Mouse (Mus musculus) spleen, embryonic (tissue): Measurements from ENCODE around the gene Smug1.

Source experiments
- CTCF ChIA-PET: fragments of 350-600 bp; sonication (Branson Sonifier 250); formaldehyde crosslinking; loops from one replicate; lab custom pipeline; 2022; lab: Charles Lee

The Smug1 gene

GRCm38 (mm10) chr15:103147422-103147690, 19.5 kb downstream of the Smug1 start:
- CTCF ChIA-PET, result no interaction called here

- CTCF ChIA-PET, result no interaction called here
Observed at GRCm38 (mm10) chr15:103146627-103147421, 20.1 kb downstream of the Smug1 start.

- CTCF ChIA-PET, result no interaction called here
Observed at GRCm38 (mm10) chr15:103145635-103146299, 21.1 kb downstream of the Smug1 start.

DNA sequence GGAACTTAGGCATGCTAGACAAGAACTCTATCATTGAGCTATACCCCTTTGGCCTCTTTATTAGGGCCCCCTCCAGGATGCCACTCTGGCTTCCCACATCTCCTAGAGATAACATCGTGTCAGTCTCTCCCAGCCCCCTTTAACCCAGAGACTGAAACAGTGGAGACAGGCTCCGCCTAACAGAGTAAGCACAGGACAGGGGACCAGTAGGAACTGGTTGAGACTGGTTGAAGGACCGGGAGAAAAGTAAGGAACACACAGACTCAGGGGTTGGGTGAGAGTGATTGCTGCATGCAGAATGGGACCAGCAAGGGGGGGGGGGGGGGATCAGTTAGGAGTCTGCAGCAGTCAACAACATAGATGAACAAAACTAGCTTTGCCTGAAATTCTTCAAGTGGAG, 22.7 kb downstream of the Smug1 start:
- CTCF ChIA-PET, result no interaction called here

GRCm38 (mm10) chr15:103135431-103135947, 31.4 kb downstream of the Smug1 start:
- CTCF ChIA-PET, result no interaction called here

DNA sequence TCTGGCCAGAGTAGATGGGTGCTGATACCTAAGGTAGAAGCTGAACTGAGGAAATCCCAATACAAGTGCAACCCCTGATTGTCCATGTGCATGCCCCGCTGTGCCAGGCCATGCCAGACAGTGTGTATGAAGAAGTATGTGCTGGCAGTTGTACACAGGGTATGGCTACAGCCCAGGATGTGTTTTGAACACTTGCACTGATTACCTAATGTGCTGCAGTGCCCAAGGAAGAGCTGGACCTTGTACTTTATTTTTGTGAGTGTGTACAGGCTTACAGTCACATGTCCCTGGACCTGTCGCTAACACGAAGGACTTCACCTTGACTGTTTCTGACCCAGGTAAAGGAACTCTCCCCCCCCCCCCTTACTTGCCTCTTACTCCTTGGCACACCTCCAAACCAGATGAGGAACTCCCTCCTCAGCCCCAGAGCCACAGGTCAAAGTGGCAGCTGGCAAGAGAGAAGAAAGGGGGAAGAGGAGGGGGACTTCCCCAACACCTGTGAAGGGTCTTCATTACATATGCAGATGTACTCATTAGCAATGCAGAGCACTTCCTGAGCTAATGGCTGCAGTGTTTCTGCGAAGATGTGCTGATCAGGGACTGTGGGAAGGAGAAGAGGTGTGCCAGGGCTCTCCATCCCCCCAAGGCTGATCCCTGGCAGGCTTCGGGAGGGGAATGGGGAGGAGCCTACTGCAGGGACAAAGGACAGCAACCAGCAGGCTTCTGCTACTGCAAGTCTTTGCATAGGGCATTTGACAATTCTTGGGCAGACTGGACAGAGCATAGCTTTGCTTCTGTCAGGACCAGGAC, 32.4 kb downstream of the Smug1 start:
- CTCF ChIA-PET, result interaction anchor here (0.9 kb wide), 1 partner anchor 144 kb away, joined by 3 read pairs; the partner anchor contains the start of gene Hoxc8

DNA sequence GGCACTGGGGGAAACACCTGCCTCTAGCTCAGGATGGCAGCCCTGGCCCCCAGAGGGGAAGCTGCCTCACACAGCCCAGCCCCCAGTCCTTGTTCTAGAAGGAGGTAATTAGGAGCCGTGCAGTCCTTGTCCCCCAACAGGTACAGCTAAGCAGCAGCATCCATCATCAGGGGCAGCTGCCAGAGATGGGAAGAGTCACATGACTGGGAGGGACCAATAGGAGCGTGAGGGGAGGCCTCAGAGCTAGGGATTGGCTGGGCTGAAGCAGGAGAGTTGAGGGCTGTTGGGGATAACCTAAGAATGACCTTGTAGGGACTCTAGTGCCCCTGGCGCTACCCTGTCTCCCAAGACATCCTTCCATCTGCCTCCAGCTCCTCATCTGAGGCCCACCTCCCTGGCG, 33.1 kb downstream of the Smug1 start:
- CTCF ChIA-PET, result interaction anchor here (0.7 to 0.9 kb wide), 3 partner anchors 32 to 223 kb away, joined by 3 to 6 read pairs (median 4); partner anchors contain the start of gene Hoxc8

DNA sequence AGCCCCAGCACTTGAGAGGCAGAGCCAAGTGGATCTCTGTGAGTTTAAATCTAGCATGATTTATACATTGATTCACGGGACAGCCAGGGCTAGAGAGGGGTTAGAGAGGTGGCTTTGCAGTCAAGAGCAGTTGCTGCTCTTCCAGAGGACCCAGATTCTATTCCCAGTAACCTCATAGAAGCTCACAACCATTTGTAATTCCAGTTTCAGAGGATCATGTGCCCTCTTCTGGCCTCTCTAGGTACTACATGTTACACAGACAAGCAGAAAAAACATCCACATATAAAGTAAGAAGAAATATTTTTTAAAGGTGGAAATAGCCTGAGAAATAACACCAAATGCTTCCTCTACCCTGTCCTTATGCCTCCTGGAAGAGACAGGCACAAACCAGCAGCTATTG, 36.2 kb downstream of the Smug1 start:
- CTCF ChIA-PET, result interaction anchor here (1.1 kb wide), 1 partner anchor 34 kb away, joined by 3 read pairs; no protein-coding TSS in a partner anchor

DNA sequence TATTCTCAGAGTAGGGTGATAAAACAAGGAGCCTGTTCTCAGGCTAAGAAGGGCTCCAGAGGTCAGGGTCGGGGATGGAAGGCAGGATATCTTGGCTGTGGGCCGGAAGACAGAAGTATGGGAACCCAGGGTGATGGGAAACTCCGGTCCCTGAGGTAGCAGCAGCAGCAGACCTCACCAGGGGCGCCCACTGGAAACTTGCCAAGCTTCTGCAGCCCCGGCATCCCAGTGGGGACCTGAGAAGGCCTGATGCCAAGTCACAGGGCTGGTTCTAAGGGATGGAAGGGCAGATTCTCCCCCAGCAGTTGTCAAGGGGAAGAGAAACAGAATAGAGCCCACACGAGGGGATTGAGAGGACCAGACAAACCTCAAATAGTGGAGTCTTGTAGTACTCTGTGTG, 37.6 kb downstream of the Smug1 start:
- CTCF ChIA-PET, result no interaction called here

- CTCF ChIA-PET, result interaction anchor here (0.6 kb wide), 1 partner anchor 1893 kb away, joined by 4 read pairs; no protein-coding TSS in a partner anchor
Observed at GRCm38 (mm10) chr15:103128056-103128833, 38.6 kb downstream of the Smug1 start.

DNA sequence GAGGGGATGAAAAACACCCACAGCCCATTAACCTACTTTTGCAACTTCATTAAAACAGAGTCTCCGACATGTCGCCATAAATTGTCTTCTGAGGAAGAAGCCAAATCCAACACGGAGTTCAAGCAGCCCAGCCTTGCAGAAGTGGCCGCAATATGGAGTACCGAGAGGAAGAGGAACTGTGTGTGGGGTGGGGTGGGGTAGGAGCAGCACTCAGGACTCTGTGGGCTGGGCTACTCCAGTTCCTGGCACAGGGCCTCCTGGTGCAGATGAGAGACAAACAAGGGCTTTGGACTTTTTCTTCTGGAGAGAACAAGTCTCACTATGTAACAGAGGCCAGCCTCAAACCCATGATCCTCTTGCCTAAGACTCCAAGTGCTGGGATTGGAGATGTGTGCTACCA, 40.9 kb downstream of the Smug1 start:
- CTCF ChIA-PET, result interaction anchor here (0.6 kb wide), 1 partner anchor 176 kb away, joined by 8 read pairs; no protein-coding TSS in a partner anchor

GRCm38 (mm10) chr15:103124254-103124653, 42.6 kb downstream of the Smug1 start:
- CTCF ChIA-PET, result no interaction called here

DNA sequence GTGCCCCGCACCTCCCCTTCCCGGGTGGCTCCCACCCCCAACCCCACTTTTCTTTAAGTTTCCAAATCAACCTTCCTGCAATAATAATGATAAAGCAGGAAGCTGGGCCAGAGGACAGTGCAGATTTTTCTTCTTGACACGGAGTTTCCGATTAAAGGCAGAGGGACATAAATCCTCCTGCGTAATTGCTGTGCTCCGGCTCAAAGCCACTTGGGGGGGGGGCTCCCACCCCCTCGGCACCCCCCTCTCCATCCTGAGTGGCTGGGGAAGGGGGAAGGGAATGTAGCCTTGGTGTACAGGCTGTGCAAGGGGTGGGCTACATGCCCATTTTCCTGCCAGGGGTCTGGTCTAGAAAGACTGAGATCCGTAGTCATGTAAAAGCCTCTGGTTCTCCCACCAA, 43.5 kb downstream of the Smug1 start:
- CTCF ChIA-PET, result no interaction called here

DNA sequence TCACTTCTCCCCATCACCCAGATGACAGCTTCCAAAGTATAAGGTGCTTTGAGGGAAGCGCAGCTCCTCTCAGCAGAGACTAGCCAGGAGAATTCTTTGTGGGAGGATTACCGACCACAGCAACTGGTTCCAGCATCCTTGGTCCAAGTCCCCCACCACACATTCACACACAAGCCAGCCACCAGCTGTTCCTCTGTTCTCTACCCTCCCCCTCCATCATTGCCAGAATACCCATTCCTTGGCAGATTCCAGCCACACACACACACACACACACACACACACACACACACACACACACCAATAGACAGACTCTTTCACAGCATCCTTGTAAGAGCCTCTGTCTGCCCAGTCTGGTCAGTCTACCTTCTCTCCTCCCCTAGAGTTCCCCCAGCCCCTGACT, 44.5 kb downstream of the Smug1 start:
- CTCF ChIA-PET, result no interaction called here

GRCm38 (mm10) chr15:103121416-103121815, 45.5 kb downstream of the Smug1 start:
- CTCF ChIA-PET, result no interaction called here

GRCm38 (mm10) chr15:103120594-103120993, 46.3 kb downstream of the Smug1 start:
- CTCF ChIA-PET, result no interaction called here

GRCm38 (mm10) chr15:103115726-103116125, 51.2 kb downstream of the Smug1 start:
- CTCF ChIA-PET, result interaction anchor here (0.6 kb wide), 1 partner anchor 116 kb away, joined by 10 read pairs; no protein-coding TSS in a partner anchor

DNA sequence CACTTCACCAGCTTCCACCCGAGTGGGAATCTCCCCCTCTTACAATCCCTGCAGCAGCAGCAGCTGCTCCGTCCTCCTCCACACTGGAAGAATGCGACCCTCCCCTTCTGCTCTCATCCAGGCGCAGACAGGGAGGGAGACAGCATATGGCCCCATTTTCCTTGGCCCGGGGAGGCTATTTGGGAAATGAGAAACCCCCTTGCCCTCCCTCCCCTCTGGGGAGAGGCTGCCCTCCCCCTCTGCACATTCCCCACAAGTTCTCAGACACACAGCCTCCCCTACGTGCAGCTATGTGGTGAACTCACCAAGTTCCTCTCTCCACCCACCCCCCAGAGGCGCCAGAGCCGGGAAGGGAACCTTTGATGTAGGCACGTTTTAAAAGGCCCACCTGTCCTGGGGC, 51.6 kb downstream of the Smug1 start:
- CTCF ChIA-PET, result interaction anchor here (0.6 kb wide), 1 partner anchor 115 kb away, joined by 10 read pairs; no protein-coding TSS in a partner anchor

DNA sequence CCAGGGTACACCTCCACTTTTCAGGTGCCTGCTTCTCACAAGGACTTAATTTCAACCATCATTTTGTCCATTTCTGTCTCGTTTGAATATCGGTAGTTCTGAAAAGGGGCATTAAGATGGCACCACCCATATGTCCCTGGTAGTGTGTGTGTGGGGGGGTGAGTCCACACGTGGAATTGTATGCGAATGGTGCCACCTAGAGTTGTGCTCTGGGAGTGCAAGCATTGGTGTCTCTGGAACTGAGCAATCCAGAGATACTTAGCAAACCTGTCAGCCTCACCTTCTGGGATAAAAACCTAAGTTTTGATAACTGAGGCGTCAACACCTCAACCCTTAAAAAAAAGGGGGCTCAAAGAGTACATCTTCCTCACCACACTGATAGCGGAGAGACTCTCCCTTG, 53.8 kb downstream of the Smug1 start:
- CTCF ChIA-PET, result no interaction called here

- CTCF ChIA-PET, result no interaction called here
Observed at GRCm38 (mm10) chr15:103112309-103112708, 54.6 kb downstream of the Smug1 start.

DNA sequence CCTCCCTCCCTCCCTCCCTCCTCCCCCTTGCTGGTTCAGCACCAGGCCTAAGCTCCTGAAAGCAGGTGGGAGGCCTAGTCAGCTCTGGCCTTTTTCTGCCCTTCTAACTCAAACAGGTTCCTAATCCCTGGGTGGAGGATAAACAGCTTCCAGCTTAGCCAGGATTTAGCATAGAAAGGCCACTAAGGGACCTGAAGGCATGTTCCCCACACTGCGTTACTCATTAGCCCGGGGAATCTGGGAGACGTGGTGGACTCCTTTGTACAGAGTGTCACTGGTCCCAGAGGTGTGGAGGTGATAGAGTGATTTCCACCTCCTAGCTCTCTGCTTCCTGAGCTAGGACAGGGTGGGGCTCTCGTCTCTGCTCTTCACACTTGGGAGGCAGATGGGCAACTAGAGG, 57.0 kb downstream of the Smug1 start:
- CTCF ChIA-PET, result interaction anchor here (0.5 kb wide), 1 partner anchor 383 kb away, joined by 3 read pairs; no protein-coding TSS in a partner anchor
